Mouse (Mus musculus): ENCODE measurements around the gene Elfn2. TPM values are rescaled to one million over a fixed set of nuclear protein-coding genes. Genes with fewer than 3 reads are reported as not detected.

Elfn2 gene
- total RNA-seq (2021) = under 1 TPM; 0.02 to 0.05 TPM
- long read RNA-seq, experiment 1 = 0 reads
- long read RNA-seq, experiment 2 = 0 reads

DNA sequence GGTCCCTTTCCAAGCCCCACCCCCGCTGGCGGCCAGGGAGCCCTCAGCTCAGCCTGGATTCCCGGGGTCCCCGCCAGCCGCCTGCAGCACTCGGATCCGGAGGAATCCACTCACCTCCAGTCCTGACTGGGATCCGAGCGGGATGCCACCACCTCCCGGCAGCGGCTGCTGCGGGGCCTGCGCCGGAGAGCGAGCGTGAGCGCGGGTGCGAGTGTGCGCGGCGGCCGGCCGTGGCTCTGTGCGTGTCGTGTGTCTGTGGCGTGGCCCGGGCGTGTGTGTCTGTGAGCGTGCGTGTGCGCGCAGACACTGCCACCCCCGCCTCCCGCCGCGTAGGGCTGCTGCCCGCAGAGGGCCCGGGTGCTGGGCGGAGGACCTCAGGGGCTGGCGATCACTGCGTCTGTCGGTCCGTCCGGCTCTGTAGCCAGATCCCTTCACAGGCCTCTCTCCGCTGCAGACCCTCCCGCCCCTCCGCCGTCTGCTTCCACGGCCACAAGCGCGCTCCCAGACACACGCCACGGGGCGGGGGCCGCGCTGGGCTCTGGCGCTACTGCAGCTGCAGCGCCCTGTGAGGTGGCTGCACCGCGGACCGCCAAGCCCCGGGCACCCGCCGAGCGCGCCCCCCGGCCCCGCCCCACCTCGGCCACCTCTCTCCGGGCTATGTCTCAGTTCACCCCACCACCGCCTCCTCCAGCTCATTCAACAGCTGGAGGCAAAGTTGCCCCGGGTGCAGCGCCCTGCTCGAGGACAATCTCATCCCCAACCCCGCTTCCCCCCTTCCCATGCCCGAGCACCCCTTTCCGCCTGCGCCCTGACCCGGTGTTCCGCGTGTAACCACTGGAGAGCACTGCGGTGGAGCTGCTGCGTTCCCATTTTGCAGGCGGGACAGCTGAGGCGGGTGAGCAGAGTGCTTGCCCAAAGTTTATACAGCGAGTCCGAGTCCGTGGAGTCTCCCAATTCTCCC, at the start of gene Elfn2:
Elfn2 (minus strand) TSS at position 482 of the 961 bp plus-strand sequence.
- no peak for DNase-seq (ENCODE audit: low spot score)

DNA sequence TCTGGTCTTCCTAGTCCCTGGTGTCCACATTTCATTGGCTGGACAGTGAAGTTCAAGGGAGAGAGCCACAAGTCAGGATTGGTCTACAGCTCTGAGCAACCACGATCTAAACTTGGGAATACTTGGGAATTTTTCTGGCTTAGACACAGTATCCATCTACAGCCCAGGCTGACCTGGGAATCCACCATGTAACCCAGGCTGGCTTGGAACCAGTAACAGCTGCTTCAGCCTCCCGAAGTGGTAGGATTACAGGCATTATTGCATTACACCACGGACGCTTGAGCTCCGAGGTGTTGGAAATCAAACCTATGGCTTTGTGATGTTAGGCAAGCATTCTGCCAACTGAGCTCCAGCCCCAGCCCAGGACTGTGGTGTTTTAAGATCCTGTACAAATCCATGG, 45.1 kb upstream of the Elfn2 start:
- no peak for DNase-seq (ENCODE audit: low spot score)

DNA sequence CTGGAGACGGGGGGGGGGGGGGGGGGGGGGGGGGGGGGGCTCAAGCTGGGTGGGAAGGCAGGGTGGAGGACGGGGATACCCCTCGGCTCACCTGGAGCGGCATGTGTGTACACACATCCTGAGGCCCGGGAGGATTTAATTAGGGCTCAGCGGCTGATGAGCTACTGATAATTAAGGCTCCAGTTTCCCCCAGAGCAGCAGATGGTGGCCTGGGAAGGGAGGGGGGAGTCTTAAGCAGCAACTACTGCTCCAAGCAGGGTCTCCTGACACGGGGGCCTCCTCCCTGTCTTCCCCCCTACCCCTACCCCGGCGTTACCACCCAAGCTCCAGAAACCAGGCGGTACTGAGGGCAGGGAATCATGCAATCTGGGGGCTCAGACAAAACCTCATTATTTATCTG, 44.6 kb upstream of the Elfn2 start:
- no peak for DNase-seq (ENCODE audit: low spot score)

DNA sequence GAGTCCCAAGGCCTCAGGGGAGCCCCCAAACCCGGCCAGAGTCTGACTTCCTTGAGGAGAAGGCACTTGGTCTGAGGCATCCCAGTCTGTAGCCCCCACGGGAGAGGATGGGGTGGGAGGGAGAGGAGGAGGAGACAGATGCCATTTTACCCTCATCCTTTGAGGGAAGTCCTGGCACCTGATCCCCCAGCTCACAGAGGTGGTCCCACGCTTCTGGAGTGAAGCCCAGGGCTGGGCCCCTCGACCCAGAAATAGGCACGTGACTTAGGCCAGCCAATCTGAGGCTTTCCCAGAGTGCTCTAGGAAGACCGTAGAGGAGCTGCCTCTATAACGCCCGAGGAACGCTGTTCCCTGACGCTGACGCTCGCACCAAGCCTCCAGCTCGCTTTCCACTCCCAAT, 42.5 kb upstream of the Elfn2 start:
- no peak for DNase-seq (ENCODE audit: low spot score)

DNA sequence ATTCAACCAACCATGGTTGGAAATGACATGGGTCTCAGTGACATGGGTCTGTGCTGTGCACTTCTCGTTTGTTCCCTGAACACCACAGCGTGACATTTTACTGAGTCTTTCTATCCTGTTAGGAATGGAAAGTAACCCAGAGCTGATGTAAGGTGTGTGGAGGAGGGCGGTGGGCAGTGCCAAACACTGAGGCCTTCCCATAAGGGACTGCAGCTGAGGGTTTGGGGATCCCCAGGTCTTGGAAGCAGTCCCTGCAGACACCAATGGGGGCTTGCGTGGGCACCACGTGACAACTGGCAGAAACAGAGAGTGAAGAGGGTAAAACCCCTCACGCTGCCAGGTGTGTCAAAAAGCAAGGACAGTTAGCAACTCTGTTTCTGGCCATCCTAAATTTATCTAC, 39.6 kb upstream of the Elfn2 start:
- no peak for DNase-seq (ENCODE audit: low spot score)

DNA sequence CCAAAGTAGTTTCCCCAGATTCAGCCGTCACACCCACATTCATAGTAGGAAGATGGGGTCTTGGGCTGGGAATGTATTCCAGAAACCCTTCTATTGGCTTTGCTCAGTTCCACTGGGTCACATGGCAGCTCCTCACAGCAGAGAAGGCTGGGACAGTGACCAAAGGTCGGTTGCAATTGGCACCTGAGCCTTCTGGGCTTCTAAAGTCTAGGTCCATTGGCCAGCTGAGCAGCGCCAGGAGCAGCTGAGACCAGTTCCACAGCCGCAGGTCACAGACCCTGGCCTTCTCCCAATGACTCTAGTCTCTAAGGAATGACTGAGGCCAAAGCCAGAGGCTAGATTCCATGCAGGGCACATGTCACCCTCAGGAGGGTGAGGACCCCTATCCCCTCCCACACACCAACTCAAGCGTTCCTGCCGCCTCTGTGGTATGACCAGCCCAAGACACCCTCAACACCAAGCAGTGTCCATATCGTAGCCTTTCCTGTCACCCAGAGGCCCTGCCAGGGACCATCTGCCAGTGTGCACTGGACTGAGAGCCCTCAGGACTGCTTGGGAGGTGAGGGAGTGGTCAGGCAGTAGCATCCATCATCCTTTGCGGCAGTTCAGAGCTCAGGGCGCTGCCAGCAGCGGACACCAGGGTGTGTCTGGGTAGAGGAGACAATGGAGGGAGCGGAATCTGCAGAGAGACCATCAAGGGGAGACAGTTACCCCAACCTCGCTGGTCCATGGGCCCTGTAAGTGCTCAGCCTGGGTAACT, 37.6 kb upstream of the Elfn2 start:
- no peak for DNase-seq (ENCODE audit: low spot score)

DNA sequence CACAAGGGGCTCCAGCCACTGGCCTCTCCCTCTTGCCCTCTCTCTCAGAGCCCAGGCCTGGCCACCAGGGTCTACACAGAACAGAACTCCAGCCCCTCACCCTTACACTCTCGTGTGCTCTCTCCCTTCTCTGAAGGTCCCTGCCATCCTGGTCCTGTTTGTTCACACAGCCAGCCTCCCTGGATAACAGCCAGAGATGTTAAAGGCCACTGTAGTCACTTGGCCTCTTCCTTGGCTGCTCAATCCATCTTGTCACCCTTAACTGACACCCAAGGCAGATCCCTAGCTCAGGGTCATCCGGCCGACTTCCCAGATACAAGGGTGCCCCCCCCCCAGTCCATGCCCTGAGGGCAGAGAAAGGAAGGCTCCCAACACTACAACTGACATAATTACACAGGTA, 36.7 kb upstream of the Elfn2 start:
- DNase-seq (ENCODE audit: low spot score) = no peak

DNA sequence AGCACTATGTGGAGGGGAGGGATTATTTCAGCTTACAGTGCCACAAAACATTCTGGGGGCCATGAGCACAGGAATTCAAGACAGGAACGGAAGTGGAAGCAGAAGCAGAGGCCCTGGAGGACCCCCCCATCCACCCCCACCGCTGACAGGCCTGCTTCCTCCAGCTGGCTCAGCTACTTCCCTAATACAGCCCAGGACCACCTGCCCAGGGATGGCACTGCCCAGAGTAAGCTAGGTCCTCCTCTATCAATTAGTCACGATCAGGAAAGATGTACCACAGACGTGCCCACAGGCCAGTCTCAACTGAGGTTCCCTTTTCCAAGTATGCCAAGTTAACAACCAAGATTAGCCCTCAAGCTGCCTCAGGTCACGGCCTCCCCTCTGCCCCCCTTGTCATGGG, 35.6 kb upstream of the Elfn2 start:
- DNase-seq (ENCODE audit: low spot score) = no peak

DNA sequence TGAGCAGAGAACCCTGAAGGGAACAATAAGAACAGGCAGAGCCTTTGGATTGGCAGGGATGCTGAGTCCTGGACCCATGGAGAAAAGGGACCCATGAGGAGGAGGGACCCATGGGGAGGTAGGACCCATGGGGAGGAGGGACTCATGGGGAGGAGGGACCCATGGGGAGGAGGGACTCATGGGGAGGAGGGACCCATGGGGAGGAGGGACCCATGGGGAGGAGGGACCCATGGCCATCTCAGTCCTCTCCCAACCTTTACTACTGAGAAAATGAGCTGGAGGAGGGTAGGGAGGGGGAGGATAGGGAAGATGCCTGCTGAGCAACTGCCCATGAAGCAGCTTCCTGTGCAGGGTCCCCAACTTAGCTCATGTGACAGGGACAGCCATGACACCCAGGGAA, 34.4 kb upstream of the Elfn2 start:
- DNase-seq (ENCODE audit: low spot score) = no peak

DNA sequence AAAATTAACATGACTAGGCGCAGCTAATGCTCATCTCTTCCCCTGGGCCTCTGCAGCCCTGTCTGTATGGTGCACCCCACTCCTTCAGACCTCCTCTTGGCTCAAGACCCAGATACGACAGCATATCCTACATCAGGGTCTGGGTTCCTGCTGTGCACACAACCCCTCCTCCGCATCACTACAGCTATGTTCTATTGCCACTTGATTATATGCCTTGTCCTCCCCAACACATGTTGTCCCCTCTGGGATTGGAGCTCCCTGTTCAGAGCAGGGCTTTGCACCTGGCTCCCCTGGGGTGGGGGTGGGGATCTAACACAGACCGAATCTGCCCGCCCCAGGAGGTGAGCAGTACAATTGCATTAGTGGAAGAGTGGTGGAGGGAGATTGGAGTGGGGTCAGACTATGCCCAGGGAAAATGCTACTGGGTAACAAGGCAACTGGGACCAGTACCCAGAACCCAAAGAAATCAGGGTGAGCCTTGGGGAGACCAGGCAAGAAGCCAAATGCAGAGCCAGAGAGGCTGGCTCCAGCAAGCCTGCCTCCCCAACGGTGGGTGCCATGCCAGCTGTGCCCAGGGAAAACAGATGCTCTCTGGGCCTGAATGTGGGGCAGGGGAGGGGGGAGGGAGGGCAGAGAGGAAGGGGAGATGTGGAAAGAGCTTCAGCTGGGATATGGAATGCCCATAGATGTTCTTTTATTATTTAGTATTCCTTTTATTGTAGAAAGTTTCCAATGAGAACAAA, 32.2 kb upstream of the Elfn2 start:
- DNase-seq (ENCODE audit: low spot score) = no peak

DNA sequence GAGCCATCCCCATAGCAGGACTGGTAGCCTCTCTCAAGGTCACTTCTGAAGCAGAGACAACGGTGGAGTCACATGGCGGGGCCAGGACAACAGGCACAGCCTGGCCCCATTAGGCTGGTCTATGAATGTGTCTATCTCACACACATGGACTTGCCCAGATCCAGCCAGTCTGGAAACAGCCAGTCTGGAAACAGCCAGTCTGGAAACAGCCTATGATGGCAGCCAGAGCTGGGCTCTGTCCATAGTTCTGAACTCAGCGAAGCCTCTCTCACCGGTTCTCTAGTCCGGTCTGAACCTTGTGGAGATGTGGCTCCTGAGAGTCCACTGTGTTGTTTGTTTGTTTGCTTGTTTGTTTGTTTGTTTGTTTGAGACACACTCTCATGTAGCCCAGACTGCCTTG, 31.3 kb upstream of the Elfn2 start:
- DNase-seq (ENCODE audit: low spot score) = no peak

DNA sequence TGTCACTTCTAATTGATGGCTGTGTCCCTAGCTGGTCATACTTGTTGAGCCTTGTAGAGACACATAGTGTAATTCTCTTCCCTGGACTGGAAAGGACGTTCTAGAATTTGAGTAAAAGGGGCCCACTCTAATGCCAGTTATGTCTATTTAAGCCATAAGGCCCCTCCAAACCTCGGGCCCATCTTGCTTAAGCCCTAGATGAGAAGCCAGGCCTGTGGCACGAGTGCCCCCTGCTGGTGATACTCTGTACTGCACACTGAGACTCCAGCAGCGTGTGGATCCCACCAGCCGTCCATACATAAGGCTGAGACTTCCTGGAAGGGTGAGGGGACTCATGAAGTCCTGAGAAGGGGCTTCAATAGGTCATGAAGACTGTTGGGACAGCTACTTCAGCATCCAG, 25.6 kb upstream of the Elfn2 start:
- DNase-seq (ENCODE audit: low spot score) = peak; percentile 62

DNA sequence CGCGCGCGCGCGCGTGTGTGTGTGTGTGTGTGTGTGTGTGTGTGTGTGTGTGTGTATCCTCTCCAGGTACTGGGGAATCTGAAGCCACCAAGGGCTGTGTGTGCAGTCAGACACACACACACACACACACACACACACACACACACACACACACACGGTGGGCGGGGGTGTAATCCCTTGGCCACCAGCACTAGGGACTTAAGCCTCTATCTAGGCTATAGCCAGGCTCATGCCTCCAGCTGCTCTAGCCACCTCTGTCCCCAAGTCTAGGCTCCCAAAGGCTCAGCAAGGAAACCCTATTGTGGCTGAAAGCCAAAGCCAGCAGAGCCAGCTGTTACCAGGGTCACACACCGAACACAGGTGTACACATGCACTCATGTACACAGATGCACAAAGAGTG, 24.3 kb upstream of the Elfn2 start:
- DNase-seq (ENCODE audit: low spot score) = no peak

DNA sequence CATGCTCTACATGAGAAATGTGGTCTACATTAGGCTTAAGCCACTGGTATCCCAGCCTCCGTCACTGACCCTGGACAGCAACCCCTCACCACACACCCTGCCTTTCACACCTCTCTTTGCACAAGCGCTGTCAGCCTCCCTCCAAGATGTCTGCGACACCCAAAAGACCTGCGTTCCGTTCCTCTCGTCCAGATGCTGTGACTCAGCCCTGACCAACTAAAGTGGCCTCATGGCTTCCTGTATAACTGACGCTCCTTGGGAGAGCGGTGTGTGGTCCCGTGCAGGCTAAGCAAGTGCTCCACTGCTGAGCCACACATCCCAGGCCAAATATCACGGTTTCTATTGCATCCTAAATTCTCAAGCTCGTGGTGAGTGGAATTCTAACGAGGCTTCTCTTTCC, 22.1 kb upstream of the Elfn2 start:
- no peak for DNase-seq (ENCODE audit: low spot score)

DNA sequence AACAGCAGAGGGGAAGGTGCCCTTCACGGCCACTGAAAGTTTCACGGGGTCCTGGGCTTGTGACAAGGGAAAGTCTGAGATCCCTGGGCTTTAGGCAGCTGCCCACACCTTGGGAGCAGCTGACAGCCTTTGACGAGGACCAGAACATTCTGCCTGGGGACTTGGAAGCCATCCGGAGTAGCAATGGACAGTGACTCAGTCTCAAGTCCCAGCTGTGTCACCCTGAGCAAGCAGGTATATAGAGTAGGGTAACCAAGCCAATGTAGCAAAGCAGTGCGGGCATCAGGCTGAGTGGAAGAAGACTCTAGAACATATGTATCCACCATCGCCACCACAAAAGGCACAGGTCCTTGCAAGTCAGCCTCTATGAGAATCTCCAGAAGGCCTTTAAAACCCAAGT, 18.6 kb upstream of the Elfn2 start:
- no peak for DNase-seq (ENCODE audit: low spot score)

DNA sequence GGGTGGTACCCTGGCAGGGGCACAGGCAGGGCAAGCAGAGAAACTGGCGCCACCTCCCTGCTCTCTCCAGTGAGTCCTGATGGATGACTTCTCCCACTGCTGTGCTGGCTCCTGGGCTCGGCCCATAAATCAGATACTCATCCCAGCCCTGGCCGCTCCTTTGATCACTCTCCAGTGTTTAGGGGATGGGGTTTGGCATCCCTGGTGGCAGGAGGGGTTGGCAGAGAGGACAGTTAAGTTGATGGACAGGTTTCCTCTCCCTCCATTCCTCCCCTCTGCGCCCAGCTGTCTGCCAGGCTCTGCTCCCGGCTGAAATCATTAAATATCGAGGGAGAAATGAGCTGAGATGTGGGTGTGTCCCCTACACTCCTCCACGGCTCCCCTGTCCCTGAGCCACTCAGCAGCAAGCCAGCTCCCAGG, 18.1 kb upstream of the Elfn2 start:
- no peak for DNase-seq (ENCODE audit: low spot score)

DNA sequence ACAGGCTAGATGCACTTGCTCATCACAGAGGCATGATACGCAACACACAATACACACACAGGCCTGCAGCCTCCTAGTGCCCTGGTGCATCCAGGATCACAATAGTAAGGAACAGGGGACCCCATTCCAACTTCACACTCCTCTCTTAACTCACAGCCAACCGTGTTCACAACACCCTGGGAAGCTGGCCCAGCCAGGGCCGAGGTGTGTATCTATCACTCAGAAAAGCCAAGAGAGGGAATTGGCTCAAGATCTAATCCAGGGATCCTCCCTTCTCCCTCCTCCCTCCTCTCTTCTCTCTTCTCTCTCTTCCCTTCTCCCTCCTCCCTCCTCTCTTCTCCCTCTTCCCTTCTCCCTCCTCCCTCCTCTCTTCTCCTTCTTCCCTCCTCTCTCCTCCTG, 17.6 kb upstream of the Elfn2 start:
- no peak for DNase-seq (ENCODE audit: low spot score)

DNA sequence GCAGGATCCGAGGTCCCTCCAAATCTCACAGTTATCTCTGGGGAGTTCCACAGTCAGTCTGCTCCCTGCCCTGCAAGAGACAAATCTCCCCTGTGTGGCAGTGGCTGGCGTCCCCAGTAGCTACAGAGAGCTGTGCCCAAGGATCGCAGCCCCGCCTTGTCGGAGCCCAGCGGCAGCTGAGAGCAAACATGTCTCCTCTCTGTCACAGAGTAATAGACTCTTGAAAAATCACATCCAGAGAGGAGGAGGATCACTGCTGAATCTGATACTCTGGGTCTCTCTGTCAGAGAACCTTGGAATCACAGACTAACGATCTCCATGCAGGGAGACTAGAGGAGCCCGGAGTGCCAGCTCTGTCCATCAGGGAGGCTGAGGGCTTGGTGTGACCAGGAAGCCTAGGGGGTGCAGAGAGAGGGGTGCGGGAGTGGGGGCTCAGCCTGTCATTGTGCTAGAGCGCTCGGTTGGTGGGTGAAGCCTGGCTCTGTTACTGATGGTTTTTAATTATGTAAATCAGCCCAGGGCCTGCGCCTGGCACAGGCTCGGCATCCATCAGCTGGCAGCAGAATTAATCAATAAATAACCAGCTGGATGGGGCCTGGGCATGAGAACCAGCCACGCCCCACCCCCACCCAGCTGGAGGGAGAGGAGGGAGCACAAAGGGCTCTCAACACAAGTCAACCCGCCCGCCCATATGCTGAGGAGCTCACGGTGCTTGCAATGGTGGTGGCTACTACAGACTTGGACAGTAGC, 17.0 kb upstream of the Elfn2 start:
- DNase-seq (ENCODE audit: low spot score) = no peak

DNA sequence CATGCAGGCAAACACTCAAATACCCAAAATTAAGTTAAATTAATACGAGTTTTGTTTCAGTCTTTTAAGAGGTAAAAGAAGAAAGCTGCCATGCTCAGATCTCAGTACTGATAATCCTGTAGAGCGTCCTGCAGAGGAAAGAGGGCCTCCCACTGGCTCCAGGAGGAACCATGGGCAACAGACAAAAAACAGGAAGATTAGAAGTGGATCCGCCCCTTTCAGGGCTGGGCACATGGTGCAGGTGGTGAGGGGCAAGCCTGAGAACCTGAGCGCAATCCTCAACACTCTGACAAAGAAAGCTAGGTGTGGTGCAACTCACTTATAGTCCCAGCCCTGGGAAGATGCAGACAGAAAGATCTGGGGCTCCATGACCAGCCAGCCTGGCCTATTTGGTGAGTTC, 13.3 kb upstream of the Elfn2 start:
- no peak for DNase-seq (ENCODE audit: low spot score)

DNA sequence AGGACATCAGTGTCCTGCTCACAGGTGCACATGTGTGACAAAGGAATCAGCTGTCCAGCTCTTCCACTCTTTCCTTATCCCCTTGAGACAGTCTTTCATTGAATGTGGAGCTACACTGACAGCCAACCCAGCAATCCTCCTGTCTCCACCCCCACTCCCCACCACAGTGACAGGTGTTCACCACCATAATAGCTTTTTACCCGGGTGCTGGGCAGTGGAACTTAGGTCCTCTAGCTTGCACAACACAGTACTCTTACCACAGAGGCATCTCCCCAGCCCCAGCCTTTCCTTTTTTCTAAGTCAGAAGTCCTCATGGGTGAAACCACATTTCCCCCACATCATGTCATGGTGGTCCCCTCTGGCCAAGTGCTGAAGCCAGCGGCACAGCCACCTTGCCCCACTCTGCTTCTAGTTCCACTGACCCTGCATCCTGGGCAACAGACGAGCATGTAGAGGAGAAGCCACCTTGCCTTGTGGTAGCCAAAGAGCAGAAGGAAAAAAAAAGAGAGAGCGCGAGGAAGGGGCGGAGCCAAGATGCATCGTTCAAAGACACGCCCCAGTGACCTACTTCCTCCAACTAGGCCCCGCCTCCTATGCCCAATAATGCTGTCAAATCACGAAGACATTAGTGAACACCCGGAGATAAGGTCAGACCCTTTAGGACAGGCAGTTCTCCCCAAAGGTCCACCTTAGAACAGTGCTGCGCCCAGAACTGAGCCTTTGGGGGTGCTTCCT, 11.9 kb upstream of the Elfn2 start:
- no peak for DNase-seq (ENCODE audit: low spot score)

DNA sequence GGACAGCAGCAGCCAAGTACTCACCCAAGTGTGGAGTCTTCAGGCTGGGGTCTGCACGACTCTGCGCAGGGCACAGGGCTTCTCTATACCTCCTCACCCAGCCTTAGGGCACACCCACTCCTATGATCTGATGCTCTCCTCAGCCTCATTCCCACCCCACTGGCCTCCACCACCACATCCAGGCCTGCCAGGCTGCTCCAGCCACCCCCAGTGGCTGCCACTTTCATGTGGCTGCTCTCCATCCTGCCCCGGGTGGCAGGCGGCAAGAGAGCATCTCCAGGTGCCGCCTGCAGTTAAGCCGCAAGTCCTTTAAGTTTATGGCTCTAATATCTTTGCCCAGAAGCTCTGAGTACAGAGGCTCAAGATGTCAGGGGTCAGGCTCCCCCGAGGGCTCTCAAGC, 8.1 kb upstream of the Elfn2 start:
- DNase-seq (ENCODE audit: low spot score) = no peak
